Mouse (Mus musculus) myocyte (in vitro differentiated cells): Measurements from ENCODE around the gene Nsd2.

ENCODE experiments used
- CEBPB ChIP-seq: IDR thresholded peaks from 2 replicates; pipeline ENCODE4 v1.6.1; 2011; ENCODE audit warnings: mild to moderate bottlenecking, moderate library complexity; ENCODE audit not compliant: poor library complexity, insufficient read depth, severe bottlenecking
- E2F4 ChIP-seq: IDR thresholded peaks from one replicate; pipeline ENCODE4 v1.6.1; 2011; ENCODE audit warnings: mild to moderate bottlenecking, control low read depth, moderate library complexity; ENCODE audit not compliant: insufficient read depth
- MAX ChIP-seq: IDR thresholded peaks from one replicate; pipeline ENCODE4 v1.6.1; 2011; ENCODE audit warnings: low read depth, mild to moderate bottlenecking, control low read depth
- MYOD1 ChIP-seq, 3 experiments: IDR thresholded peaks; one replicate each; pipeline ENCODE4 v1.6.1; 2011; ENCODE audit warnings: control low read depth in 2 of 3, low read depth in 2 of 3, mild to moderate bottlenecking in 2 of 3, moderate library complexity in 1 of 3; ENCODE audit not compliant: insufficient read length in 2 of 3, control insufficient read depth in 1 of 3
- MYOG ChIP-seq, 3 experiments: IDR thresholded peaks; one replicate each; pipeline ENCODE4 v1.6.1; 2011; ENCODE audit warnings: control low read depth in 2 of 3, low read depth in 2 of 3, mild to moderate bottlenecking in 2 of 3; ENCODE audit not compliant: insufficient read length in 2 of 3, control insufficient read depth in 1 of 3, insufficient read depth in 1 of 3
- POLR2A ChIP-seq: IDR thresholded peaks from one replicate; pipeline ENCODE4 v1.6.1; 2011; ENCODE audit warnings: low read depth, mild to moderate bottlenecking, control low read depth, moderate library complexity; ENCODE audit not compliant: insufficient read length
- POLR2AphosphoS2 ChIP-seq: IDR thresholded peaks from one replicate; pipeline ENCODE4 v1.6.1; 2011; ENCODE audit warnings: low read depth, control low read depth; ENCODE audit not compliant: insufficient read length
- REST ChIP-seq: IDR thresholded peaks from one replicate; pipeline ENCODE4 v1.6.1; 2011; ENCODE audit warnings: mild to moderate bottlenecking, control low read depth, moderate library complexity; ENCODE audit not compliant: insufficient read depth, insufficient read length
- SRF ChIP-seq: IDR thresholded peaks from one replicate; pipeline ENCODE4 v1.6.1; 2011; ENCODE audit warnings: low read depth; ENCODE audit not compliant: control insufficient read depth, insufficient read length
- TCF12 ChIP-seq: IDR thresholded peaks from one replicate; pipeline ENCODE4 v1.6.1; 2011; ENCODE audit warnings: mild to moderate bottlenecking, control low read depth; ENCODE audit not compliant: poor library complexity, insufficient read depth, severe bottlenecking
- TCF3 ChIP-seq: IDR thresholded peaks from one replicate; pipeline ENCODE4 v1.6.1; 2011; ENCODE audit warnings: low read depth, control low read depth; ENCODE audit not compliant: insufficient read length
- USF1 ChIP-seq: IDR thresholded peaks from one replicate; pipeline ENCODE4 v1.6.1; 2011; ENCODE audit warnings: low read depth, mild to moderate bottlenecking, control low read depth, moderate library complexity

- TF ChIP-seq POLR2A (no peak), USF1 (no peak), POLR2AphosphoS2 (no peak), MAX (no peak), MYOG (IDR thresholded peaks at IDR 0.05; ENCODE audit: control insufficient read depth in 1 of 3, insufficient read depth in 1 of 3, insufficient read length in 2 of 3, low read depth in 2 of 3) (no peak), SRF (no peak), E2F4 (no peak), REST (no peak), CEBPB (no peak), MYOD1 (IDR thresholded peaks at IDR 0.05; ENCODE audit: control insufficient read depth in 1 of 3, insufficient read length in 2 of 3, low read depth in 2 of 3) (no peak), TCF3 (no peak), TCF12 (no peak)
Measured at GRCm38 (mm10) chr5:33853086-33853485, 32.6 kb downstream of the Nsd2 start.
